Mouse (Mus musculus) liver, adult 2 months (tissue): ENCODE measurements around the gene Orm3.
A peak's percentile ranks its signal among the peaks of the same experiment; 100 is the strongest.

Experiments
- CTCF ChIP-seq: fragments of 200-500 bp; IDR thresholded peaks from 2 replicates; pipeline ENCODE4 v1.5.1; 2011; ENCODE audit warnings: low read depth, low read length, control low read depth
- POLR2A ChIP-seq: fragments of 200-500 bp; IDR thresholded peaks from 2 replicates; pipeline ENCODE4 v1.6.1; 2011; ENCODE audit warnings: low read length, control low read depth; ENCODE audit not compliant: insufficient read depth; ENCODE audit errors: extremely low read depth

DNA sequence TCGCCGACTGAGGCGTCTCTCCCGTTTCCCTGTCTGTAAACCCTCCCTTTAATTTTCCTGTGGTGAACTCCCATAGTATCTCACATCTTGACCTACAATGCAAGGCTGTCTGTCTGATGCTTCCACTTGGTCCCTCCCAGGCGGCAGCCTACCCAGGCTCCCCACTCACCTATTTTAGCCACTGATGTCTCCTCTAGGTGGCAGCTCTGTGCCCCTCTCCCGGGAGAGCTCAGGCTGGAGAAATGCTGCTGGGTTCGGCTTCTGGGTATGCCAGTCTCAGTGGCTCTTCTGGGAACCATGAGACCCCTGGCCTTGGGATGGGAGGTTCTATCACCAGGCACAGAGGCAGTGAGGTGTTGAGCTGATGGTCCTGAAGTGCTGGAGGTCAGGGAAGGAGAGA is 21.5 kb downstream of the Orm3 start:
- 0 out of 2 replicates have a peak, but pooled peaks have one; percentile 9 for TF ChIP-seq CTCF
- no peak for TF ChIP-seq POLR2A
